Mouse (Mus musculus) neural tube, embryonic 10.5 days (tissue): Measurements from ENCODE around the gene Tomt.

ENCODE experiments used
- DNase-seq: peaks from one replicate; pipeline ENCODE4 v3.0.0-alpha.2; 2017; ENCODE audit warnings: low spot score; ENCODE audit errors: extremely low spot score

Gene Tomt

DNA sequence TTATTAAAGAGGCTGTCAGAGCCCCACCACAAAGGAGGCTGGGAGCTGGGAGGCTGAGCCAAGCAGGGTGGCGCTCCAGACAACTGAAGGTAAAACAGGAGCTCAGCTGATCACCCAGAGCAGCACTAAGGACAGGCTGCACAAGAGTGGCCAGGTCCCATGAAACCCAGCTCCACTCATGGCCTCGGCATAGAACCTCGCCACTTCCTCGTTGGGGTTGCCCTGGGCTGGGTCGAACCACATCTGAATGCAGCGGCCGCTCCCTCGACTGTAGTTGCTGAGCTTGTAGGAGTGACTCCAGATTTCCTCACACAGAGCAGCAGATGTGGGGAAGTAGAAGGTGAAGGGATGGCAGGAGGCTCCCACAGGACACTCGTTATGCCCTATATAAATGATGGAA is 47.8 kb downstream of the Tomt start:
- DNase-seq, result no peak

DNA sequence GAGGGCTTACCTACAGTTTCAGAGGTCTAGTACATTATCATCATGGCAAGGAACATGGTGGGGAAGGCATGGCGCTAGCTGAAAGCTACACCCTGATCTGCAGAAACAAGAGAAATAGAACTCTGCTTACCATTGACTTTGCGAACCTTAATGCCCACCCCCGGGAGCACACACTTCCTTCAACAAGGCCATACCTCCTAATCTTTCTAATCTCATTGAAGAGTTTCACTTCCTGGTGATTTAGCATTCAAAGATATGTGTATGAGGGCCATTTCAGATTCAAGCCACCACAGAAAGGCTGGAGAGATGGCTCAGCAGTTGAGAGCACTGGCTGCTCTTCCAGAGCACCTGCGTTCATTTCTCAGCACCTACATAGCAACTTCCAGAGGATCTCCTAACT is 49.1 kb downstream of the Tomt start, which contains the start of gene Folr2:
Gene Folr2 (minus strand): TSS at position 101 of the 400 bp plus-strand sequence.
- no peak for DNase-seq

DNA sequence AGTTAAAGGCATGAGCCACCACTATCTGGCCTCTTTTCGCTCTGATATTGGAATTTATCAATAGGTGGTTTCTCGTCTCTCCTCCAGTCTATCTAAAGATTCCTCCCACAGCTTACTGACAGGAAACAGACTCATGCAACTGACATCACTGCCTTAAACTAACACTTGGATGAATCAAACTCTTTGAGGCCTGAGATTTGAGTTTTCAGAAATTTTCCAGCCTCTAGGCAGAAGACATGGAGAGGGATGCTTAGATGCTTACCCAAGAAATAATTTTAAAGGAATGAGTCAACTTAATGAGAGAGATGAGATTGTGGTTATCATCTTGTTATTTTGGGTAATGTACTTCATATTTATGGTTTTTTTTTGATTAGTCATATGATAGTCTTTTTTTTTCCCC is 52.3 kb downstream of the Tomt start:
- no peak for DNase-seq

DNA sequence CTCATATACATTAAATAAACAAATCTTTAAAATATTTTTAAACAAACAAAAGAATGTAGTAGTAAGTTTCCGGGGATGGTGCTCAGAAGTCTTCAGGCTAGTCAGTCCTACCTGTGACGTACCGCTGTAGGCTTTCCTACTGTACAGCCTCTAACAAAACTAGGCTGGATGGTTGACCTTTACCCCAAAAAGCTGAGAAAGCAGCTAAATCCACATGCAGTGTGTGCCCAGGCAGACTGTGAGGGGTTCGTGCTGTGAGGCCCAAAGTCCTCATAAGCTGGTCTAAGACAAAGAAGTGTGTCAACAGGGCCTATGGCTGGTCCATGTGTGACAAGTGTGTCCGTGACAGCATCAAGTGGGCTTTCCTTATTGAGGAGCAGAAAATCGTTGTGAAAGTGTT is 53.3 kb downstream of the Tomt start:
- DNase-seq, result no peak

DNA sequence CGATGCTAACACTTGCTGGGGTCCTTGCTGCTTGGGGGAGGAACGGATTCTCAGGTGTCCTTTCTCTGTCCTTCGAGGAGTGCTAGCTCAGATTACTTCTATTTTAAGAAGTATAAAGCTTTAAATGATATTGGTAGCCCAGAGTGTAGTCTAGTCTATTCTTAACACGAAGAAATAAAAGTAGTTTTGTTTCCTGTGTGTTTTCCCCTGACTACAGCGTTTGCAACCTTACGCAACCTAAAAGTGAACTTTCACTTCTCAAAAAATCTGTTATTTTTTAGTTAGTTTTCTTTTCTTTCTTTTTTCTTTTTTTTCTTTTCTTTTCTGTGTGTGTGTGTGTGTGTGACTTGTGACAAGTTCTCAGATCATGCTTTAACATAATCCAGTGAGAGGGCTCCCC is 54.5 kb downstream of the Tomt start:
- DNase-seq, result no peak
